Mouse (Mus musculus) cerebellum, adult 9-10 months (tissue): ENCODE measurements at regions not wholly inside any gene's neighbourhood (a gene's known extent, or its start where the extent isn't known, plus 50 kb on each side); places are given as distances from the start of the nearest gene placed in this dataset.

Experiments
- DNase-seq: peaks from one replicate; pipeline ENCODE4 v3.0.0; 2022

DNA sequence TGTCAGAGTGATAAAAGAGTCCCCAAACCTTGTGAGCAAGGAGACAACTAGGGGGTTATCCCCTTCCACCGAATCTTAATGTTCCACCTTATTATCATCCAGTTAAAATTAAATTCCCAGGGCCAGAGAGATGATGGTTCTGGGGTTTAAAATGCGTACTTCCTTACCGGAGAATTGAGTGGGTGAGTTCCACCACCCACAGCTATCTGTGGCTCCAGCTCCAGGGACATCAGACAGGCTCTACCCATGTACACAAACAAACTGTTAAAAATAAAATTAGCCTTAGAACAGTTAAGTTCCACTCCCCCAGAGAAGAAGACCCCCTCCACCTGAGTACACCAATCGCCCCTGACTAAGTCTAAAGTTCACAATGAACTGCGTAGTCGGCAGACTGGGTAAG, 52.0 kb upstream of the Mgat5 start:
- DNase-seq, result no peak

DNA sequence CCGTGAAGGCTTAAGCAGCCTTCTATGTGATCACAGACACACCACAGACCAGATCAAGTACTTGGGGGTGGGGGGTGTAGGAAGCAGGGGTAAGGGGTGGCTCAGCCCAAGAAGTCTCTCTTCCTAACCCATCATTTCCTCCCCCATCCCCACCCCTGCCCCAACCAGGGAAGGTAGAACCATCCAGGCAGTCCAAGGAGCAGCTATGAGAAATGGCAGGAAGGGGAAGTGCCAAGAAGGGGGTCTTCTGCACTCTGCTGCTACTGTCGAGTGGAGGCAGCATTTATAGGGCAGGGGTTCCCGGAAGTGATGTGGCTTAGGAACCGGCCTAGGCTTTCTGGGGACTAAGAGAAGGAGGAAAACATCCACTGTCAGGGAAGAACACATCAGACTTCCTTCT, 69.3 kb upstream of the Mgat5 start:
- no peak for DNase-seq

DNA sequence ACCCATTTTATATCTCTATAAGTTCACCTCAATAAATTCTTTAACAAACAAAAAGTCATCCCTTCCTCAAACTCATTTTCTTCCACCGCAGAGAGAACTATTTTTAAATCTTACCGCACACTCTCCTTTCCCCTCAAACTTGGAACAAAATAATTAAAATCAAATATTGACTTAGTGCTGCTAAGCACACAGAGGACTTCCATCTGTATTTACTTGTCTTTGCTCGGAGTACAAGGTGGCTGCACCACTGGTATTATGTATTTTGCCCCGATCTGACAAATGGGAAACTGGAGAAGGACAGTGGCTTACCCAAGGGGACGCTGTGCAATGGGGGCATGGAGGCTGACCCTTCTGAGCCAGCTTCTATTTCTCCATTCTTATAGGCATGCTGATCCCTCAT, 72.9 kb upstream of the Mgat5 start:
- DNase-seq, result no peak

DNA sequence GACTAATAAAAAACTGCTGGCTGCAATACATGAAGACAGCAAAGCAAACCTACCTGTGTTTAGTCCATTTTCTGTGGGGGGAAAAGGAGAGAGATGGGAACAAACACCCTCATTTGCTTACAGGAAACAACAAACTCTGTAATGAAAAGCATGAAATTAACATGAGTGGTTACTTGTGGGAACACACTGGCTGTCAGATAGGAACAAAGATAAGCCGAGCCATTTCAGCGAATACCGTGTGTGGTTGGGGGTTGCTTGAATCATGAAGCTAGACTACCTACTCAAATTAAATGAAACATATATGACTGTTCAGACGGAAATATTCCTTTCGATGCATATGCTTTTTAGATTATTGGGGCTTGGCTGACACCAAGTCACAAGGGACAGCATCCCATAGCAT, 80.0 kb upstream of the Mgat5 start:
- no peak for DNase-seq

DNA sequence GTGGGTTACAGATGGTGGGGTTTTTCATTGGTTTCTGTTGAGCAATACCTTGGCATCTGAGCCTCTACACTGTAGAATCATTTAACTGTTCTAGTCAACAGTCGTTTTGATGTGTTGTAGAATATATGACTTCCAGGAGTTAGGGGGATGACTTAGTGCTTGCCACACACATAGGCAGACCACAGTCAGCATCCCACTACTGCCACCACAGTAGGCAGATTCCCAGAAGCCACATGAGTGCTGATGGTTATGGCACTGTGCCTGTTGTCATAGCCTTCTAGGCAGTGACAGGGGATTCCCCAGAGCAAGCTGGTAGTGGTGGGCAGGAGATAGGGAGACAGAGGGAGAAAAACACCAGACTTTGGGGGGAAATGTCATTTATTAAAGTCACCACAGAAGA, 86.8 kb upstream of the Mgat5 start:
- DNase-seq, result no peak

DNA sequence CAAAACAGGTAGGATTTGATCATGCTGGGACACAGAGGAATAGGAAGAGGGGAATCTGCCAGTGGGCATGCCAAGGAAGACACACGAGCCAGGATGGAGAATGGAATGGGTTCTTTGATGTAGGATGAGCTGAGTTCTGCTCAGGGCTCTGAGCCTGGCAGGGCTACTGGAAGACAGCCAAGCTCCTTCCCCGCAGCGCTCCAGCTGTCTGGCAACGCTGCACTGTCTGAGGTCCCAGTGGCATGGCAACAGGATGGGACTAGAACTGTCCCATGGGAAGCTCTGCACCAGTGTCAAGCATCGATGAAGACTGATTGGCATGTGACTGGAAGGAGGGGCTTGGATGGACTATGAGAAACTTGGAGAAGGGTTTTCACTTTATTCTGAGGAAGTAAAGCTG, 97.3 kb upstream of the Mgat5 start:
- DNase-seq, result peak; percentile 10

DNA sequence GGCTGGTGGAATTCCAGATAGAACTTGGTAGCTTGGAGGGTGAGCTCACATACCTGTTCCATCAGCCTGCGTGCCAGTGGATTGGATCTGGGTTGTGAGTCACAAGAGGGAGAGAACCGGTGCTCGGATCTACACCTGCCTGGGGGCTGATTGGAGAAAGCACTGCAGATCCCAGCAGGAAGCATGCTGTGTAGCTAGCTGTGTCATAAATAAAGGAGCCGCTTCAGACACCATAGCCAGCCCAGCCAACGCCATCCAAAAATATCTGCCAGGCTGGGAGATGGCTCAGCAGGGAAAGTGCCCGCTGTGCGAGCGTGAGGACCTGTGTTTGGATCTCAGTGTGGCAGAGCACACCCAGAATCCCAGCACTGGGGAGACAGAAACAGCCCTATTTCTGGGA, 99.0 kb upstream of the Mgat5 start:
- DNase-seq, result no peak

DNA sequence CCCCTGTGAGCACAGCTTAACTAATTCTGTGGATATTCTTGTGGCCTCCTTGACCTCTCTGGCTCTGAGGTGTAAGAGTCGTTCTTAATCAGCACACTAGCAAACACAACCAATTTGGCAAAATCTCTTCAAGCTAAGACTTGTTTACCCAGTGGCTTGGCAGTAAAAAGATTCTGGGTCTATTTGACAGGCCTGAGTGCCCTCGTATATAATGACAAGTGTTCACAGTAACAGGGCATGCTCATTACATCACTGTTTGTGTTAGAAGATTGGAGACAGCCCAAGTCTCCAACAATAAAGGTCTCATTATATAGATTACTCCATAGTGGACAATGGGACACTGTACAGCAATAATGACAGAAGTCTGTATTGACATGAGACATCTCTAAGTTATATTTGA, 101.2 kb upstream of the Mgat5 start:
- DNase-seq, result no peak

DNA sequence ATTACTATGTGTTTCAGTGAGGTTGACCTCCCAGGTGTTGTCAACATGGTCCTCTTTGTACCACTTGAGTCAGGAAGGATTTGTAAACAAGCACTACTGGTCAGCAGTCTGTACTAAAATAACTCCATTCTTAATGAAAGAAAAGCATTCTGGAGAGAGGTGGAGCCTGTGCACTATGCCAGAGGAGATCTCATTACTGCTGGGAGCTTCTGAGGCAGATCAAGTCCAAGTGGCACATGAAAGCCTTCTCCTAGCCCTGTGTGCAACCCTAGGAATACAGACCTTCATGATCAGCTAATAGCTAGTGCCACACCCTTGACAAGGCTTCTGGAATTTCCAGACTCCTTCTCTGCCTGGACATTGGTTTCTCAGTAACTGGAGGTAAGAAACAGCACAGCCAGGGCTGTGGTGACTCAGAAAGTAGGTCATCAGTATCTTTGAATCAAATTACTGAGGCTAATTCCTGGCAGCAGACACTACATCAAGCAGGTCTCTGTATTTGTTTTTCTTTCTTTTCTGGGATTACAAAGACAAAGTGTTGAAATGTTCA, 105.9 kb upstream of the Mgat5 start:
- DNase-seq, result peak; percentile 3

DNA sequence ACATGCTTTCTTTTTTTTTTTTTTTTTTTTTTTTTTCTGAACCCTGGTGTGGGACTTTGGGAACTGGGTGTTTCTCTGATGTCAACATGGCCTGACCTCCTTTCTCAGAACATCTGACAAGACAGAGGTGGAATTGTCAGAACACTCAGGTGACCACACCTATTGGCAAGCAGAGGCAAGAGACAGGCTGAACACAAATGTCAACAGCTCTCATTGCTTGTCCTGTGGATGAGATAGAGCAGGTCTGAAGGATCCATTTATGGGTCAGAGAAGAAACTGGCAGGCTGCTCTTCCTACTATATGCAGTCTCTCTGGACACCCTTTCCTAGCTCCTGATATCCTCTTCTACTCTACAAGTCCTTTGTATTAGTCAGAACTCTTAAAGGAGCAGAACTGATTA, 117.2 kb upstream of the Mgat5 start:
- no peak for DNase-seq

DNA sequence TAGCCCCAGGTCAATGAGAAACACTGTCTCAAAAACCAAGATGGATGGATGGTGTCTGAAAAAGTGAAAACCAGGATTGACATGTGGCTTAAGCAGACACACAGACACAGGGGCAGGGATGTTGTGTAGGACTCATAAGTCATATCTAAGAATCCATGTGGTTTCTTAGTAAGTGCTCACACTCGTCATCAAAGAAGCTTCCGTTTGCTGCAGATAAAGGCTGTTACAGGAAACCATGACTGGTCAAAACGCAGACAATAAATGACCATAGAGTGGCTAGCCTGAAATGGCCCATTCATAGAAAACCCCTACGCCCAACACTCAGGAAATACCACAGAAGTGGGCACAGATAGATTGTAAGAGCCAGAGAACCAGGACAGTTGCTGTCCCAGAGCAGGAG, 118.8 kb upstream of the Mgat5 start:
- no peak for DNase-seq

DNA sequence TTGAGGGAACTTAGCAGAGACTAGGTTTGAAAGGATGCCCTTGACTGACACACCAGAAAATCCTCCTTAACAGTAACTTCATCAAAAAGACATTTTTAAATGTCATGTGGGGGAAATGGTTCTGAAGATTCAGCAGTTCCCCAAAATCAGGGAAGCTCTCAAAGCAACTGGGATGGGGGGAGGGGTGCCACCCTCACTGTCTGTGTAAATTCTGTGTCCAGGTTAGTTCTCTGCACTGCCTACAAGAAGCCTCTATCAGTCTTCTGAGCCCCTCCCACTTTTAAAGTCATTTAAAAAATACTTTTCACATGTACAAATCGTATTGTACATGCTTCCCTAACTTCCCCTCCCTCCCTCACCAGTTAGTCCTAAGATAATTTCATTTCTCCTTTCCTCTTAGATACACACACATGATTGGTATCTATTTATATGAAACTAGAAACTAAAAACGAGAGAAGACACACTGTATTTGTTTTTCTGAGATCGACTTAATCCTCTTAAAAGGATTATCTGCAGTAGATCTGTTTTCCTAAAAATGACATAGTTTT, 121.0 kb upstream of the Mgat5 start:
- DNase-seq, result no peak

DNA sequence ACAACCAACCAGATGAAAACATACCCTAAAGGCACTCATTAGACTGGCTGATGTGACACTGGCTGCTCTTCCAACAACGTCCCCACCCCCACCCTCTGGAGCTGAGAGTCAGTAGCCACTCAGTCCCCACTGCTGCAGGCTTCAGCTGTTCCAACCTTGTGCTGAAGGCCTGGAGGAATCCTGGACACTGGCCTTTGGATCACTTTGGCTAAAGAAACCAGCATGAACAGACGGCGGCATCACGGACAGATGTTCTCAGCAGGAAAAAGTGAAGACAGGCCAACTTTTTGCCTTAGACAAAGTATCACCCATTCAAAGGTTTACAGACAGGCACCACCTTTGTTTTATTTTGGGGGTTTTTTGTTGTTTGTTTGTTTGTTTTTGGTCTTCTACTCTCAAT, 125.8 kb upstream of the Mgat5 start:
- no peak for DNase-seq

DNA sequence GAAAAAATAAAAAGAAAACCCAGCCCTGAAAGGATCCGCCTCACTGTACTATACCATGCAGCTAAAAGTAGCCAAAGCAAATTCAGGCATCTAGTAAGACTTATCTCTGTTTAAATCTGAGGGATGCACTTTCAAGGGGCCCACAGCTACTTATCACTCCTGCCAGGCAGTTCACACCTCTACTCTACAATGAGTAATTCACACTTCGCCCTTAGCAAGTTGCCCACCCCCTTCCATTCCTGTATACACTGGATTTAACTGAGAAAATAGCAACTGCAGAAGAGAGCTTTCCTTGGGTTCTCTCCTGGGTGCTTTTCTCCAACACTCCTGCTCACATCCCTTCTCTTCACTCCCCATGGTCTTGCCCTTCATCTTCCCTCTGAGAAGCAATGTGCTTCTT, 142.4 kb upstream of the Mgat5 start:
- DNase-seq, result no peak

DNA sequence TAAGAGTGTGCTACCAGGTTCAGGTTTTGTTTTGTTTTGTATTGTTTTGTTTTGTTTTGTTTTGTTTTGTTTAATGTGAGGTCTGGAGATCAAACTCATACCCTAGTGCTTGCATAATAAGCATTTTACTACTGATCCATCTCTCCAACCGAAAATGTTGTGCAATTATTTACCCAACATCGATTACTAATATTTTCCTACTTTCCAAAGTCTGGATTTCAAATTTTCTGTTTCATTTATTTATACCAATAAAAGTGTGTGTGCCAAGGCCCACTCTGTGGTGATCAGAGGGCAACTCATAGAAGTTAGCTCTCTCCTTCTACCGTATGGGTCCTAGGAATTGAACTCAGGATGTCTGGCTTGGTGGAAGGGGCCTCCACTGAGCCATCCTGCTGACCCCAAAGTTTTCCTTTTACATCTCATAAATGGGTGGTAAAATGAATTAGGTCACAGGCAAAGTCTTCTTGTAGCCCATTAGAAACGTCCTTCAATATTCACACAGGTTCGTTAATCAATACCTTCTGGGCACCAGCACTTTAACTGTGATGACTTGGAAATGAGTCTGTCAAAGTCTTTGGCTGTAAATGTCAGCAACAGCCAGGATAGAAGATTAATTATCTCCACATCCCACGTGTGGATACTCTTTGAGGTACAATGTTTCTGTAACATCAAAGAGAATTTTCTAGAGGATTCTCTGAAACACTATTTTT, 158.9 kb upstream of the Mgat5 start:
- no peak for DNase-seq

DNA sequence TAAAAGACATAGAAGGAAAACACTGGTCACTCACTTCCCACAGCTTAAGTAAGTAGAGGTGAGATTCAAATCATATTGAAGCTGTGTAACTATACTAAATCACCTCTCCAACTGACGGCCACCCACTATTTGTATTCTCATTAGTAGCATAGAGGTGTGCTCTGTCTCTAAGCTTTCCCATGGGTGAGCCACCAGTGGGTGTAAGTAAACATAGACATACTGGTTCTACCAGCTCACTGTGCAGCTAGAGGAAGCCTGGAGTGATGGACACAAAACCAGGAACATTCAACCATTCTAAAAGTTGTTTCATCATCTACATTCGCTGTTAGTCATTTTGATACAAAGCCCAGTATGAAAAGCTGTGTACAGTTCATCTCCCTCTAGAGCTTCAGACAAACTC, 170.1 kb upstream of the Mgat5 start:
- DNase-seq, result no peak

DNA sequence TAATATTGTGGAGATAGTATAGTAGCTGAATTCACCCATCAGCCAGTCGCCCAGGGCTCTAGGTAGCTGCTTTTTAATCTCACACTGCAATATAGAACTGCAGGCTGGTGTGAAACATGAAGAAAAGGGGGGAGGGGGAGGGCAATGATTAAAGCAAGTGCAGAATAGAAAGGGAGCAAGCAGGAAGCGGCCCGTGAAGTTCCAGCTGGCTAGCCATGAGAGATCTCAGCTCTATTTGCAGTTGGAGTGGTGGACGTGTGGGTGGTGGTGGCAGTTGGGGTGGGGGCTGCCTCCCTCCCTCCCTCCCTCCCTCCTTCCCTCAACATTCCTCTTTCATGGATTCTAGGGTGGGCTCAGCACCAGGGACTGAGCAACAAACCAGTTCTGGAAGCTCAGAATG, 173.3 kb upstream of the Mgat5 start:
- DNase-seq, result no peak

DNA sequence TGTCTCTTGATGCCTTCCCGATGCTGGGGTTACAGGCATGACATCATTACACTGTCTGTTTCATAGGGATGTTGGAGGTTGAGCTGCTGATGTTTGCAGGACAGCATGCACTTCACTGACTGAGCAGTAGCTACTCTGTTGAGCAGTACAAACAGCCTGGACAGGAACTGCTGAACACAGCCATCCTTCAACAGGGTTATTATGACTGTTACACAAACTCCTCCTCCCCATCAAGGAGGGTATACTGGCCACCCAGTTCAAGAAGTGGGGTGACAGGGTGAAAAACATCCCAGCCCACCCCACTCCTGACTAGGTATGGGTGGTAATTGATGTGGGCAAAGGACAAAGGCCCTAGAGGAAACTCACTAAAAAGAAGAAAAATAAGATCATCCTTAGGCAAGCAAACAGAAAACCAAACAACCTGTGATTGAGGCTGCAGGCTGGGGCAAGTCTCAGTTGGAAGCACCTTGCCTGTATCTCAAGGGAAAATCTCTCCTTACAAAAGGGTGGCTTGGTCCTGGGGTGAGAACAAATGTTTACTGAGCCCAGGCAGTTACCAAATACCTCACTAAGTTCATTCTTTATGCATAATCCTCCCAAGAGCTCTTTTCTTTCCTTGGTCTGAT, 175.8 kb upstream of the Mgat5 start:
- DNase-seq, result no peak

DNA sequence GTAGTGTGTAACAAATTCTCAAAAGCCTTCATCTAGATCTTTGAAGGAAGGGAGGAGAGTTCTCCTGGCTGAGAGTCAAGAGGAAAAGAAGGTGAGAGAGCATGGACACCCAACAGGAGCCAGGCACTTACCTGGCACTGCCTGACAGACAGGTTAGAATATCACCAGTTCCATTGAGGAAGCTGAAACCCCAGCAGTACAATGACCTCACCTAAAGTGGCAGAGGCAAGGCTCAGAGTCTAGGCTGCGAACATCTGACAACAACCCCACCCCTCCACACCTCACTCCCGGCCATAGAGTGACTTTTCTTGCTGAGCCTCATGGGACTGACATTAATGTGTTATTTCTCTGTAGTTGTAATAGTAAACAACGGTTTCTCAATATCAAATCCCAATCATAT, 181.7 kb upstream of the Mgat5 start:
- DNase-seq, result no peak

DNA sequence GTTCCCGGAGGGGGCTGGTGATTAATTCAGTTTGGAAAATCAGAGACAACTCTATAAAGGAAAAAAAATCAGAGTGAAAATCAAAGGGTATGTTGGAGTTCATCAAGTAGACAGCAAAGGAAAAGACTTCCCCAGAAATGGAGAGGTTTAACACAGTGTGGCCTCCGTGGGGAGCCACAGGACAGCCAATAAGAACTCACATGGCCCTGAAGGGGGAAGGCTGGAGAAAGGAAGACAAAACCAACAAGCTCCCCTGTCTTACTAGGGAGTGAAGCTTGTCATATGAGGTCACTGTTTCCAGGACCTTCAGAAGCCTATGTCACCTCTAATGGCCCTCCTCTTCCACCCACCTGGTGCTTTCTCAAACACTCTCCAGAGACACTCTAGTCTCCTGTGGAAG, 187.1 kb upstream of the Nckap5 start:
- no peak for DNase-seq

DNA sequence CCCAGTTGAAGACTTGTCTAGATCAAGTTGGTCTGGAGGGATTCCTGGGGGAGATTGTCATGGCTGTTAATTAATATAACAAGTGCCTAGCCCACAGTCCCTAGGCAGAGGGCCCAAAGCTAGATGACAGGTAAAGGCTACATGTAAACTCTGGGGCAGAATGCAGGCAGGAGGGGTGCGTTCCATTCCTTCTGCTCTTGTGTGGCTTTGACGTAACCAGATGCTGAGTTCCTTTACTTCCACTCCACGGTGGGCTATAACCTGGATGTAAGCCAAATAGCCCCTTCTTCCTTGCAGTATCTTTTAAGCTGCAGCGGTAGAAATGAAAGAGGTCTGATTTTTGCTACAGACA, 185.3 kb upstream of the Nckap5 start:
- no peak for DNase-seq

DNA sequence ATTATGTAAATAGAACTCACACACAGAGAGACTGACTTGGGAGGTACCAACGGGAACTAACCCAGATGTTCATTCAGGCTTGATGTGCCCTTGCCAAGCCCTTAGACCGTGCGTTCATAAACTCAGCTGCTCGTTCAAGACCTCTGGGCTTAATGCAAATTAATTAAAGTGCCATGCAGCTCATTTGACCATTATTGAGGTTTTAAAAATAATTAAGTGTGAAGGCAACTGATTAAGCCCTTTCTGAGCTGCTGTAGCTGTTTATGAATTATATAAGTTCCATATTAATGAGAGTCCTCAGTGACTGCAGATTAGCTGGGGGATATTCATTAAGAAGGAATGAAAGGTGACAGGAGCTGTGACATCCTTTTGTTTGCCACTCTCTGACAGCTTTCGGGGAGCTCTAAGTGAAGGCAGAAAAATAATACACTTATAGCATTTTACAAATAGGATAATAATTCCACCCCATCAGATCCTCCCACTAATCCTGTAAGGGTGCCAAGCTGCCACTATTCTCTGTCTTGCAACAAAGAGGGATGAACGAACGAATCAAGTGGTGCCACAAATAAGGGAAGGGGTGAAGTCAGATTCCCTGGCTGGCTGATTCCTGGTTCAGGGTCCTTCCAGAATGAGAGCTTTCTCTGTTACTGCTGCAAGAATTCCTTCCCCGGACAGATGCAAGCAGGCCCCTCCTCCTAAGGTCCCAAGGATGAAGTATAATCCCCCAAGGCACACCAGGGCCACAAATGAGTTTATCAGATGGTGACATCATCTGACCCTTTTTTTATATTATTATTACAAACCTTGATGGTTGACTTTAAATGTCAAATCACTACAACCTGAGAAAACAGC, 184.7 kb upstream of the Nckap5 start:
- DNase-seq, result no peak

DNA sequence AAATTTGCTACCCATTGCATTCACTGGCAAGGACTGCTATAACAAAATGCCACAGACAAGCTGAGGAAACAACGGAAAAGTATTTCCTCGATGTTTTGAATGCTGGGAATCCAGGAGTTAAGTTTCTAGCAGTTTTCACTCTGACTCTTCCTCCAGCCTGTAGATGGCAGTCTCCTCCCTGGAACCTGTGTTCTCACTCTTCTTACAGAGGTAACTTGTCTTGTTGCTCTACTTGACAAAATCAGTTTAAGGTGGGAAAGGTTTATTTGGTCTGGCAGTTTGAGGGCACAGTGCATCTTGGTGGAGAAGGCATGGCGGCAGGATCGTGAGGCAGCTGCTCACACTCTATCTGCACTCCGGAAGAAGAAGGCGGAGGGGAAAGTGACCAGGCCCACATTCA, 181.3 kb upstream of the Nckap5 start:
- peak; percentile 12 for DNase-seq

DNA sequence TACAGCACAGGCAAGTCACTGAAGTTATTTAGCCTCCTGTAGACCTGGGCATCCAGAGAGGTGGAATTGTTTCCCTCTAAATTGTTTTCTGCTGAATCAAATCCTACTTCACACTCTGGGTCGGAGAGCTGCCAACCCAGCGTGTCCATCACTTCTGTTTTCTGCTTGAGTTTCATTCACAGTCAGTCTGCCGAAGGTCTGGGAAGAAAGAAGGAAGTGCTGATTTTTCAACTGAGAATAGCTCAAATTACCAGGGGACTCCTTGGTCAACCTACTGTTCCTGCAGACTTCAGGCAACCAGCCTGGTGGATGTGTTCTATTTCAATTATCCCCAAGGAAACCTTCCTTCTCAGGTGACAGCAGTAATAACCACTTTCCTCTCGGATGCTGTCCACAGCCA, 179.1 kb upstream of the Nckap5 start:
- no peak for DNase-seq
